Mouse (Mus musculus) macrophage (primary cell): ENCODE measurements around the gene Dyrk1a. TPM values are rescaled to one million over a fixed set of nuclear protein-coding genes. Genes with fewer than 3 reads are reported as not detected.

ENCODE experiments used
- H3K27ac ChIP-seq: fragments of 350-480 bp; formaldehyde crosslinking; 2 replicates; pipeline ENCODE4 v1.9.0; 2021
- H3K36me3 ChIP-seq: fragments of 350-480 bp; formaldehyde crosslinking; 2 replicates; pipeline ENCODE4 v1.9.0; 2021; ENCODE audit errors: inconsistent target
- H3K4me3 ChIP-seq: fragments of 350-480 bp; formaldehyde crosslinking; 2 replicates; pipeline ENCODE4 v1.9.0; 2021; ENCODE audit errors: inconsistent target
- H3K79me2 ChIP-seq: fragments of 350-480 bp; formaldehyde crosslinking; 2 replicates; pipeline ENCODE4 v1.9.0; 2021; ENCODE audit errors: inconsistent target
- WGBS: methylation state at CpG from one replicate; pipeline ENCODE4 v1.1.7; 2026; ENCODE audit warnings: inconsistent platforms; ENCODE audit not compliant: missing documents; 5-methylcytosine and 5-hydroxymethylcytosine counted together
- polyA plus RNA-seq: library from polyadenylated mRNA; stranded (reverse); fragments of 250-400 nt; gene quantifications from 3 replicates; pipeline ENCODE4 v1.2.4, GENCODE M21; 2018; ENCODE audit warnings: inconsistent platforms

Gene Dyrk1a
- polyA plus RNA-seq, 1 experiment from 2014 or later = 30.9 TPM

DNA sequence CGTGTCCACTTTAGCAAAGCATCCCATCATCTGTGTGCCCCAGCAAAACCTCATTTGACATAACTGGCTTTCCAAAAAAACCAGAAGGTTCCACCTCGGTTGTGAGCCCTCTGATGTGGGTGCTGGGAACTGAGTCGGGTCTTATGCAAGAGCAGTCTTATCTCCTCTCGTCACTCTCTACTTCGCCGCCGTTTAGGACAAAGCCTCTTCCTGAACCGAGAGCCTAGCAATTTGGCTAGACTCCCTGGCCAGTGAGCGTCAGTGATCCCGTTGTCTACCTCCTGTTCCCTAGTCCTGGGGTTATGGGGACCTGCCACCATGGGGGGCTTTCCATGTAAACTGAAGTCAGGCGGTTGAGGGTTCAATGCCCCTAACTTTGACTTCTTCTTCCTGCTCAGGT, 147.2 kb downstream of the Dyrk1a start:
- Histone ChIP-seq H3K4me3 (no peak overlapping the region), H3K36me3 (no peaks in the 10 kb centered on the region), H3K27ac (no peak overlapping the region), H3K79me2 (no peaks in the 10 kb centered on the region)
- WGBS = 95% methylated on average over 11 of the region's 11 CpGs

DNA sequence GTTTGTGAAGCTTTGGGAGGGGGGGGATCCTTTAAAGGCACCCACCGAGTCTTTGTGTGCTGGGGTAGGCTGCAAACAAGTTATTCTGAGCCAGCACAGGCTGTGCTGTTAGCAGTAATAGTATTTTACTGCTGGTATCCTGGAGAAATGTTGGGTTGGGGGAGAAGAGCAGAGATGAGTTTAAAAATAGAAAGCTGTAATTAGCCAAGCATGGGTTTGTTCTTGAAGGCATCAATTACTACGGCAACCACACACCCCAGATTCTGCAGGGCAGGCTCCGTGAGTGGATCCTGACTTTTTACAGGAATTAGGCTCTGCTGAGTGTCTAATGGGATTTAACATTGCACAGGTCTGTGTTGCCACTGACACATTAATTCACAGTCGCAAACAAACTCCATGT, 149.1 kb downstream of the Dyrk1a start:
- no peak overlapping the region for H3K27ac ChIP-seq
- H3K36me3 ChIP-seq = no peaks in the 10 kb centered on the region
- 90% methylated on average over 4 of the region's 4 CpGs for WGBS
- no peaks in the 10 kb centered on the region for H3K79me2 ChIP-seq
- H3K4me3 ChIP-seq = no peak overlapping the region

DNA sequence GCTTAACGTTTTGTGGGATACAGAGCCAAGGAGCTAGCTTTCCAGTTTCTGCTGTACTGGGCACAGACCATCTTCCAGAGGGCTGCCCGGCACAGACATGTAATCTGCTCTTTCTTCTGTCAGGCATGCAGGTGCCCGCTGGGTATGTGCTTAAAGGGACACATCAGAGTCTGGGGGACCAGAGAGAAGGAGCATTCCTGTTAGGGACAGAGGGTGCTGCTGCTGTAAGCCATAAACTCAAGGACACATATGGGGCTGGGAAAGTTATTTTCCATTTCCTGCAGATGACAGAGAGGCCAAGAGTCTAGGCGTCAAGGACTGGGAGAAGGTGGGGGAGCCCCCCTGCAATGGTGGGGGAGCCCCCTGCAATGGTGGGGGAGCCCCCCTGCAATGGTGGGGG, 149.7 kb downstream of the Dyrk1a start:
- H3K27ac ChIP-seq = no peak overlapping the region
- 94% methylated on average over 3 of the region's 4 CpGs for WGBS

DNA sequence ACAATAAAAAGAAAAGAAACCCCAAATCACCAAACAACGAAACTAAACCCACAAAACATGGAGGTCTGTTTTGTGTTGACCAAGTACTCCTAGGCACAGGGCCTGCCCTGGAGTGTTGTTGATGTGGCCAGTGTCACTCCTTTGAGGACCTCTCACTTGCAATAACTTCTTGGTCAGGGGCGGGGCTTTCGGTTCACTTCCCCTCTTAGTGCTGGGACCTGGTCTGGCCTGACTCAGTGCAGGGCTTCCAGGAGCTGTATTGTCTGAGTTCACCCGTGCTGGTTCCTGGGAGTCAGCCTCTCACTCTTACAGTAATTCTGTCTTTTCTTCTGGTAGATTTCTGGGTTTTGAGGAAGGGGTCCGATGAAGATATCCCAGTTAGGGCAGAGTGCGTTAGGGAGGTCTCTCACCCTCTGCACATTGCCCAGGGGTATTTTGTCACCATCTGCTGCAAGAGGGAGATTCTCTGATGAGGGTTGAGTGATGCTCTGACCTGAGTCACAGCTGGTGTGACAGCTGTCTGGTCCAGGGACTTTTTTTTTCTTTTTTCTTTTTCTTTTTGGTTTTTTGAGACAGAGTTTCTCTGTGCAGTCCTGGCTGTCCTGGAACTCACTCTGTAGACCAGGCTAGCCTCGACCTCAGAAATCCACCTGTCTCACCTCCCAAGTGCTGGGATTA, 150.8 kb downstream of the Dyrk1a start:
- Histone ChIP-seq H3K36me3 (no peaks in the 10 kb centered on the region), H3K27ac (no peak overlapping the region), H3K79me2 (no peaks in the 10 kb centered on the region), H3K4me3 (no peak overlapping the region)
- 52% methylated on average over 7 of the region's 7 CpGs for WGBS

More for the DNA sequence above, 149.7 kb downstream of the Dyrk1a start:
- no peaks in the 10 kb centered on the region for H3K36me3 ChIP-seq
- no peak overlapping the region for H3K4me3 ChIP-seq
- H3K79me2 ChIP-seq = no peaks in the 10 kb centered on the region

DNA sequence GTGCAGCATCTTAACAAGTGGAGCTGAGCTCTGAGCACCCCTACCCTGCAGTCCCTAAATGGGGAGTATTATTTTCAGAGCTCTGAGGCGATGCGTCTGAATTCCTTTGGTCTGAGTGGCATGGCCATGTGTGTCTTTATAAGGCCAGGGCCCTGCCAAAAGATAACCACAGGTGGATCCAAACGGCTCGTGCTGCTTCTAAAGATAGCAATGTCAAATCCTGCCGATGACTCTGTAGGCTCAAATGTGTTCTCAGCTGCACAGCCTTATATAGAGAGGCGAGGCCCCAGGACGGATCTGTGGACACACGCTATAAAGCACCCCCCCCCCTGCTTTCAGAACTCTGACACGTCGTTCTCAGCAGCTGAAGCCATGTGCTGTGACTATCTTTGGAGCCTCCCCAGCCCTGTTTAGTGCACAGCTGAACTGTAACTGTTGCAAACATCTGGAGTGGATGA, 151.8 kb downstream of the Dyrk1a start:
- H3K27ac ChIP-seq = no peak overlapping the region
- 90% methylated on average over 10 of the region's 10 CpGs for WGBS
- H3K4me3 ChIP-seq = no peak overlapping the region
- H3K36me3 ChIP-seq = no peaks in the 10 kb centered on the region
- no peaks in the 10 kb centered on the region for H3K79me2 ChIP-seq

DNA sequence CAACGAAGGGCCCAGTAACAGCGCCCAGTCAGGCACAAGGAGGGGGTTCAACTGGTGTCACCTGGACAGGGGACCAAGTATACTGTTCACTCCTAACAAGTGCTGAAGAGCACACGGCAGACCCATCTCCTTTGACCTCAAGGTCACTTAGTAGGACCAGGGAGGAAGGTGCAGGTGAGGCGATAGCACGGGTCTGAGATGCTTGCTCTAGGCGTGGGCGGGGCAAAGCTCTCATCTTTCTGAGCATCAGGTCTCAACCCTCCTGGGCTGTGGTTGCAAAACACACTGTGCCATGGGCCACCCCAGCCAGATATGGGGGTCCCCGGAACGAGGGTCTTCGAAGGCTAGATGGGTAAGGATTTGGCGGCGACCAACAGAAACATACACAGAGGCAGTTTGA, 153.1 kb downstream of the Dyrk1a start:
- Histone ChIP-seq H3K27ac (no peak overlapping the region), H3K36me3 (no peaks in the 10 kb centered on the region), H3K4me3 (no peak overlapping the region), H3K79me2 (no peaks in the 10 kb centered on the region)
- 84% methylated on average over 12 of the region's 12 CpGs for WGBS

DNA sequence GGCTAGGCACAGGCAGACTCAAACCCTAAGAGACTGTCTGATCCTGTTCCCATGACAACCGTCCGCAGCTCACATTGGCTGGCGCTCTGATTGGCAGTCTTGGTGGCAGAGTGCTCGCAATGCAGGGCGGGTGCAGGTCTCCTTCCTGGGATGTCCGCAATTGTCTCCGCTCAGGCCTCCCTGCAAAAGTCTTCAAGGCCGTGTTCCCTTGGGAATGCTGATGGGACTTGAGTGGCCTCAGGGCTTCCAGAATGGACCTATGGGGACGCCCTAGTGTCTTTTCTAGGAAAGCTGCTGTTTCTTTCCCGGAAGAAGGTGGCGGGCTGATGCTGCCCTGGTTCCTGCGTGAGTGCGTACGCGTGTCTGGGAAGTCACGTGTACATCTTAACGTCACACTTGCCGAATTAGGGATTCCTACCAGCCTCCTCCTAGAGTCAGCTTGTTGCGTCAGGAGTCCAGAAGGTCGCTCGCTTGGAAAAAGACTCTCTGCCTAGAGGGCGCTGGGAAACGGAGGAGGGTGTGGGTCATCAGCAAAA, 154.3 kb downstream of the Dyrk1a start:
- peak overlapping the region; percentile 42 for H3K4me3 ChIP-seq
- no peaks in the 10 kb centered on the region for H3K79me2 ChIP-seq
- WGBS = 2% methylated on average over 23 of the region's 23 CpGs
- peak overlapping the region; percentile 19 for H3K27ac ChIP-seq
- H3K36me3 ChIP-seq = no peaks in the 10 kb centered on the region

DNA sequence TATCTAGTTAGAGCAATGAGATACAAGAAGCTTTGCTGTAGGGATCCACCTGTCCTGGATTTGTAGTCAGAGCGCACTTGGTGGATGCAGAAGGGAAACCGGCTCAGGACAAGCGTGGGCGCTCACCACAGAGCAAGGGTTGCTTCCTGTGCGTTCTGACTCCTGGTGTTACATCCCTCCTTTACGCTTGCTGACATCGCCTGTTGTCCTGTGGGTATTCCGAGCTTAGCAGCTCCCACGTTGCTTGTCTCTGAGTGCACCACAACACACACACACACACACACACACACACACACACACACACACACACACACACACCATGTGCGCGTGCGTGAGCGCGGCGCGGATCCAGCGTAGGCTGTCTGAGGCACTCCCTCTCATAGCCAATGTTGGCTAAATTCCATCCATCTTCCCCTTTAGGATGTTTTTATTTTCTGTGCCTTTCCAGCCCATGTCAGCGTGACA, 155.0 kb downstream of the Dyrk1a start:
- under 1% methylated on average over 12 of the region's 18 CpGs for WGBS
- no peaks in the 10 kb centered on the region for H3K79me2 ChIP-seq
- H3K27ac ChIP-seq = 0 out of 2 replicates have a peak overlapping the region, but pooled peaks have one; percentile 19
- H3K36me3 ChIP-seq = no peaks in the 10 kb centered on the region
- peak overlapping the region; percentile 42 for H3K4me3 ChIP-seq

DNA sequence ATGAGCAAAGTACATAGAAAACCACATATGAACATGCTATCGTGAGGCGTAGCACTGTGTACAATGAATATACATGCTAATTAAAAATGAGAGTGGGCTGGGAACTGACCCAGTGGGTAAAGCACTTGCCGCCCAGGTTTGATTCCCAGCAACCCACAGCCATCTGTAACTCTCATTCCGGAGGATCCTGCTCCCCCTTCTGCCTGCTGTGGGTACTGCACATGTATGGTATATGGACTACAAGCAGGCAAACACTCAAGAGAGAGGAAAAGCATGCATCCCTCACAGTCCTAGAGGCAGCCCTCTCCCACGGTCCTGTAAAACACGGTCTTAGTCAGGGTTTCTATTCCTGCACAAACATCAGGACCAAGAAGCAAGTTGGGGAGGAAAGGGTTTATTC, 159.4 kb downstream of the Dyrk1a start:
- WGBS = 92% methylated on average over 6 of the region's 6 CpGs

DNA sequence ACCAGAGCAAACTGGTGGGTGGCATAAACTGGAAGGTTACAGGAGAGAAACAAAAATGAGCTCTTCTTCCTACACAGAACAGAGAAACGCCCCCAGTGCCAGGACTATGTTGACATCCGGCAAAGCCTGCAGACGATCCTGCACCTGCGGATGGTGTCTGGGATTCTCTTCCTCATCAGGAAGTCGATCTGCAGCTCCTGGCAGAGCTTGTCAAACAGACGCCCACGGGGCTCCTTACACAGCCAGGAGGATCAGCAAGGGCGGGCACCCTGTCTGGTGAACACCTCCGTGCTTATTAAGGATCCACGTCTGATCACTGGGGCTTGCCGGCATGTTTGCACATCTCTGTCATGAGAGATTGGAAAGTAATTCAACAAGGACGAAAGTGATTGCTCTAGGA, 161.2 kb downstream of the Dyrk1a start:
- WGBS = 74% methylated on average over 12 of the region's 12 CpGs
- H3K4me3 ChIP-seq = no peak overlapping the region
- no peaks in the 10 kb centered on the region for H3K79me2 ChIP-seq
- no peak overlapping the region for H3K27ac ChIP-seq
- no peaks in the 10 kb centered on the region for H3K36me3 ChIP-seq

More for the DNA sequence above, 159.4 kb downstream of the Dyrk1a start:
- Histone ChIP-seq H3K36me3 (no peaks in the 10 kb centered on the region), H3K27ac (no peak overlapping the region), H3K79me2 (no peaks in the 10 kb centered on the region), H3K4me3 (no peak overlapping the region)

DNA sequence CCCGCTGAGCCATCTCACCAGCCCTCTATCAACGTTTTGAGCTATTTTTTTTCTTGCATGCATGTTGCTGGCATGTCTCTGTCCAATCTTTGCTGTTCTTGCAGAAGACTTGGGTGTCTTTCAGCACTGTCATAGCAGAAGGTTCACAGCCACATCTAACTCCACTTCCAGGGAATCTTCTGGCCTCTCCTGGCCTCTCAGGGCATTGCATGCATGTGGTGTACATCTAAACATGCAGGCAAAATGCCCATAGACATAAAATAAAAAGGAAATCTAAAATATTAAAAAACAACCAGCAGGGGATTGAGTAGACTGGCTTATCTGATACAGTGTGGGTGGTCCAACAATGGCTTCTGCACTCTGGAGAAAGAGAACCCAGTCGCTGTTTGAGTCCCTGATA, 165.7 kb downstream of the Dyrk1a start:
- Histone ChIP-seq H3K36me3 (no peaks in the 10 kb centered on the region), H3K27ac (no peak overlapping the region), H3K4me3 (no peak overlapping the region), H3K79me2 (no peaks in the 10 kb centered on the region)
- 68% methylated on average over 3 of the region's 3 CpGs for WGBS

DNA sequence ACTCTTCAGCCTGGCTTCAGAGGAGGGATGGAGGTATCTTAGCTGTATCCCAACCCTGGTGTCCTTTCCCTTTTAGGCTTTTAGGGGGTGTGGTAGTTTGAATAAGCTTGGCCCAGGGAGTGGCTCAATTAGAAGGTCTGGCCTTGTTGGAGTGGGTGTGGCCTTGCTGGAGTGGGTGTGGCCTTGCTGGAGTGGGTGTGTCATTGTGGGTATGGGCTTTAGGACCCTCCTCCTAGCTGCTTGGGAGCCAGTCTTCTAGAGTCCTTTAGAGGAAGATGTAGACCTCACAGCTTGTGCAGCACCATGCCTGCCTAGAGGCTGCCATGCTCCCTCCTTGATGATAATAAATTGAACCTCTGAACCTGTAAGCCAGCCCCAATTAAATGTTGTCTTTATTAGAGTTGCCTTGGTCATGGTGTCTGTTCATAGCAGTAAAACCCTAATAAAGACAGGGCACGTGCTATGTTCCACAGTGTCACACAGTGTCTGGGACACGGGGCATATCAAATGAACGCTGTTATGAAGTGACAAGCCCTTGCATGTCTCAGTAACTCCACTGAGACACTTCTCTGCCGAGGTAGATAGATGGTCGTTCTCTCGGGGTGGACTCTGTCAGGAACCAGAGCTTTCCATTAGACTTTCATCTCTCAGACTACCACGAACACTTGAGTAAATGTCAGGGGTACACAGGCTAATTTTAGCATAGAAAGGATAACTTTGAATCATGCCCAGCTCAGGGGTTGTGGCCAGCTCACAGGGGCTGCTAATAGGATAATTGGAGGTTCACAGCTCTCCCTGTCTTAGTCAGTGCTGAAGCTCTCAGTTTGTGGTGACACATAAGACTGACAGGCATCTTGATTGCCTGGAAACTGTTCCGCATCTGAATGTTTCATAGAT, 166.9 kb downstream of the Dyrk1a start:
- H3K79me2 ChIP-seq = no peaks in the 10 kb centered on the region
- H3K27ac ChIP-seq = no peak overlapping the region
- H3K36me3 ChIP-seq = no peaks in the 10 kb centered on the region
- H3K4me3 ChIP-seq = no peak overlapping the region
- WGBS = 94% methylated on average over 8 of the region's 8 CpGs

DNA sequence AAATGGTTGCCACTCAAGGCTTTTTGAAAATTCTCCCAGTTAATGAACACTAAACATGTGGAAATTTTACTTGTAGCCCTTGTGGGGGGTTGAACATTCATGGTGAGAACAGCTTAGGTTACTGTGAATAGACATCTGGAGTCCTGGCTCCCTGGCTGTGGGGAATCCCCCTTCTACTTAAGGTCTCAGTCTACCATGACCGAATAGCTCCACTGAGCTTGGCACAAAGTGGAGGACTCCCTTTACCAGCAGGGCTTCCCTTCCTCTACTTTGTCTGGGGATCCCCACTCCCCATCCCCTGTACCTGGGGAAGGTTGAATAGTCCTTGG, 167.5 kb downstream of the Dyrk1a start:
- H3K36me3 ChIP-seq = no peaks in the 10 kb centered on the region

DNA sequence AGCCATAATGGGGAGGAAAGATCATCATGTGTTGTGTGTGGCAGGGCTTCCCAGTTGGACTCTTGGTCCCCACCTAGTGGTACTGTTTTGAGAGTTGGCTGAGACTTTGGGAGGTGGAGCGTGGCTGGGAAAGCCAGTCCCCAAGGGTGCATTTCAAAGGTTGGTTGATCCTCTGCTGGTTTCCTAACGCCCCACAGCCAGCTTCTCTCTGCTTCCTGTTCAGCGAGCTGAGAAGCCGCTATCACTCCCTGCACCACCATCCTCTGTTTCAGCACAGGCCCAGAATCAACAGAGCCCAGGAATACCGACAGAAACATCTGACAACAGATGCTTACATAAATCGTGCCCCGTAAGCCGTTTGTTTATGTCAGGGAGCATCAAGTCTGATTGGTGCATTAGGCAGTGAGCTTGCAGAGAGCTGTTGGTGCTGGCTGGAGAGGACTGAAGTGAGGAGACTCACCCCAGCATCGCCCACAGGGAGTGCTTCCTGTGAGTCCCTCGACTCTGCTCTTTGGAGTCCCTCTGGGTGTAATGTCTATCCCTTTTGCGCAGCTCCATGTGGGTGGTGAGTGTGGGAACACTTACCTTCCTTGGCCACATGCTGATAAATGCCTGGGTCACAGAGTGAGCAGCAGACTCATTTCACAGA, 174.2 kb downstream of the Dyrk1a start:
- Histone ChIP-seq H3K4me3 (no peak overlapping the region), H3K36me3 (no peaks in the 10 kb centered on the region), H3K79me2 (no peaks in the 10 kb centered on the region), H3K27ac (no peak overlapping the region)
- 6% methylated on average over 11 of the region's 11 CpGs for WGBS

More for the DNA sequence above, 167.5 kb downstream of the Dyrk1a start:
- Histone ChIP-seq H3K27ac (no peak overlapping the region), H3K4me3 (no peak overlapping the region), H3K79me2 (no peaks in the 10 kb centered on the region)
- WGBS = 91% methylated on average over 1 of the region's 1 CpGs
